Mouse (Mus musculus): ENCODE results near the gene Snx1.

Gene Snx1

GRCm38 (mm10) chr9:66049931-66050601, 76.3 kb downstream of the Snx1 start:
- peak in 1 of 2 experiments; percentile 2 for DNase-seq (ENCODE audit: low spot score in 2 of 2)

GRCm38 (mm10) chr9:66043241-66043640, 83.1 kb downstream of the Snx1 start:
- DNase-seq (ENCODE audit: low spot score in 2 of 2), result no peak

- no peak for DNase-seq (ENCODE audit: low spot score in 2 of 2)
Measured at GRCm38 (mm10) chr9:66042331-66042730, 84.1 kb downstream of the Snx1 start.

- peak in 1 of 2 experiments; percentile 56 for DNase-seq (ENCODE audit: low spot score in 2 of 2)
Measured at GRCm38 (mm10) chr9:66040801-66041200, 85.6 kb downstream of the Snx1 start.

GRCm38 (mm10) chr9:66039290-66039689, 87.1 kb downstream of the Snx1 start:
- DNase-seq (ENCODE audit: low spot score in 2 of 2), result peak in 1 of 2 experiments; percentile 44

GRCm38 (mm10) chr9:66038581-66038980, 87.8 kb downstream of the Snx1 start:
- DNase-seq (ENCODE audit: low spot score in 2 of 2), result no peak

All from right cerebral cortex, postnatal 10 days (tissue).